Mouse (Mus musculus): ENCODE measurements around the gene Bad. TPM values are rescaled to one million over a fixed set of nuclear protein-coding genes. Genes with fewer than 3 reads are reported as not detected.

Gene Bad
- polyA plus RNA-seq, 1 experiment from 2014 or later = 77.0 TPM

GRCm38 (mm10) chr19:6949951-6950350 is 8.3 kb downstream of the Bad start:
- no peaks in the 10 kb centered on the region for H3K27me3 ChIP-seq (replicated peaks; ENCODE audit: control insufficient read depth, insufficient read depth, low read length)
- peaks cover 10% of the 10 kb centered on the region; the same call in 1 of the 2 replicates for H3K36me3 ChIP-seq (ENCODE audit: control insufficient read depth, insufficient read depth, low read length)
- DNase-seq (ENCODE audit: low spot score) = no peak
- H3K27ac ChIP-seq (ENCODE audit: low read depth, low read length) = 0 out of 2 replicates have a peak overlapping the region, but pooled peaks have one; percentile 94
- H3K4me1 ChIP-seq (ENCODE audit: control insufficient read depth, insufficient read depth, low read length) = peaks cover 12% of the 10 kb centered on the region
- H3K9me3 ChIP-seq (replicated peaks; ENCODE audit: control insufficient read depth, low read length) = no peaks in the 10 kb centered on the region
- peak overlapping the region; percentile 80 for H3K9ac ChIP-seq (ENCODE audit: low read length)
- peak overlapping the region; percentile 94 for H3K4me2 ChIP-seq (ENCODE audit: low read length)
- no peak for ATAC-seq
- peak overlapping the region; percentile 58 for H3K4me3 ChIP-seq (ENCODE audit: low read depth, low read length)
- WGBS = 57% methylated on average over 5 of the region's 5 CpGs

GRCm38 (mm10) chr19:6950613-6951153 is 9.0 kb downstream of the Bad start:
- Histone ChIP-seq H3K4me2 (ENCODE audit: low read length) (peak overlapping the region; percentile 94), H3K27me3 (replicated peaks; ENCODE audit: control insufficient read depth, insufficient read depth, low read length) (no peaks in the 10 kb centered on the region), H3K27ac (ENCODE audit: low read depth, low read length) (peak overlapping the region; percentile 94), H3K4me3 (ENCODE audit: low read depth, low read length) (peak overlapping the region; percentile 58), H3K9me3 (replicated peaks; ENCODE audit: control insufficient read depth, low read length) (no peaks in the 10 kb centered on the region), H3K4me1 (ENCODE audit: control insufficient read depth, insufficient read depth, low read length) (peaks cover 12% of the 10 kb centered on the region), H3K9ac (ENCODE audit: low read length) (peak overlapping the region; percentile 80), H3K36me3 (ENCODE audit: control insufficient read depth, insufficient read depth, low read length) (peaks cover 15% of the 10 kb centered on the region; the same call in 1 of the 2 replicates)
- WGBS = under 1% methylated on average over 28 of the region's 28 CpGs
- DNase-seq (ENCODE audit: low spot score) (peak; percentile 85), ATAC-seq (peak; percentile 73)

GRCm38 (mm10) chr19:6951381-6951968 is 9.8 kb downstream of the Bad start:
- peak overlapping the region; percentile 58 for H3K4me3 ChIP-seq (ENCODE audit: low read depth, low read length)
- H3K27ac ChIP-seq (ENCODE audit: low read depth, low read length) = peak overlapping the region; percentile 94
- H3K4me2 ChIP-seq (ENCODE audit: low read length) = peak overlapping the region; percentile 94
- peak; percentile 81 for ATAC-seq
- no peaks in the 10 kb centered on the region for H3K9me3 ChIP-seq (replicated peaks; ENCODE audit: control insufficient read depth, low read length)
- H3K36me3 ChIP-seq (ENCODE audit: control insufficient read depth, insufficient read depth, low read length) = peaks cover 12% of the 10 kb centered on the region; the same call in 1 of the 2 replicates
- no peaks in the 10 kb centered on the region for H3K27me3 ChIP-seq (replicated peaks; ENCODE audit: control insufficient read depth, insufficient read depth, low read length)
- WGBS = under 1% methylated on average over 35 of the region's 35 CpGs
- H3K4me1 ChIP-seq (ENCODE audit: control insufficient read depth, insufficient read depth, low read length) = peaks cover 12% of the 10 kb centered on the region
- H3K9ac ChIP-seq (ENCODE audit: low read length) = peak overlapping the region; percentile 80
- peak; percentile 97 for DNase-seq (ENCODE audit: low spot score)

- H3K9me3 ChIP-seq (replicated peaks; ENCODE audit: control insufficient read depth, low read length) = no peaks in the 10 kb centered on the region
- WGBS = 4% methylated on average over 31 of the region's 31 CpGs
- DNase-seq (ENCODE audit: low spot score) (peak; percentile 74), ATAC-seq (peak; percentile 40)
- peak overlapping the region; percentile 80 for H3K9ac ChIP-seq (ENCODE audit: low read length)
- peaks cover 12% of the 10 kb centered on the region; the same call in 1 of the 2 replicates for H3K36me3 ChIP-seq (ENCODE audit: control insufficient read depth, insufficient read depth, low read length)
- H3K4me2 ChIP-seq (ENCODE audit: low read length) = peak overlapping the region; percentile 94
- H3K4me3 ChIP-seq (ENCODE audit: low read depth, low read length) = peak overlapping the region; percentile 58
- H3K27me3 ChIP-seq (replicated peaks; ENCODE audit: control insufficient read depth, insufficient read depth, low read length) = no peaks in the 10 kb centered on the region
- peak overlapping the region; percentile 94 for H3K27ac ChIP-seq (ENCODE audit: low read depth, low read length)
- peaks cover 12% of the 10 kb centered on the region for H3K4me1 ChIP-seq (ENCODE audit: control insufficient read depth, insufficient read depth, low read length)
Observed at GRCm38 (mm10) chr19:6951994-6952711, 10.5 kb downstream of the Bad start.

- no peak overlapping the region; the same call in 1 of the 2 replicates for H3K4me3 ChIP-seq (ENCODE audit: low read depth, low read length)
- no peaks in the 10 kb centered on the region for H3K9me3 ChIP-seq (replicated peaks; ENCODE audit: control insufficient read depth, low read length)
- H3K4me1 ChIP-seq (ENCODE audit: control insufficient read depth, insufficient read depth, low read length) = peaks cover 12% of the 10 kb centered on the region
- WGBS = 21% methylated on average over 3 of the region's 3 CpGs
- peak overlapping the region; percentile 94 for H3K4me2 ChIP-seq (ENCODE audit: low read length)
- no peak for DNase-seq (ENCODE audit: low spot score)
- H3K27ac ChIP-seq (ENCODE audit: low read depth, low read length) = no peak overlapping the region
- no peaks in the 10 kb centered on the region for H3K27me3 ChIP-seq (replicated peaks; ENCODE audit: control insufficient read depth, insufficient read depth, low read length)
- ATAC-seq = no peak
- peaks cover 12% of the 10 kb centered on the region; the same call in 1 of the 2 replicates for H3K36me3 ChIP-seq (ENCODE audit: control insufficient read depth, insufficient read depth, low read length)
- H3K9ac ChIP-seq (ENCODE audit: low read length) = peak overlapping the region; percentile 80; the same call in 1 of the 2 replicates
Observed at GRCm38 (mm10) chr19:6952712-6953037, 11.0 kb downstream of the Bad start.

GRCm38 (mm10) chr19:6954046-6954445 is 12.4 kb downstream of the Bad start:
- Histone ChIP-seq H3K4me3 (ENCODE audit: low read depth, low read length) (no peak overlapping the region), H3K27me3 (replicated peaks; ENCODE audit: control insufficient read depth, insufficient read depth, low read length) (no peaks in the 10 kb centered on the region), H3K9me3 (replicated peaks; ENCODE audit: control insufficient read depth, low read length) (no peaks in the 10 kb centered on the region), H3K36me3 (ENCODE audit: control insufficient read depth, insufficient read depth, low read length) (peaks cover 12% of the 10 kb centered on the region; the same call in 1 of the 2 replicates), H3K27ac (ENCODE audit: low read depth, low read length) (no peak overlapping the region), H3K4me1 (ENCODE audit: control insufficient read depth, insufficient read depth, low read length) (peaks cover 12% of the 10 kb centered on the region), H3K4me2 (ENCODE audit: low read length) (no peak overlapping the region), H3K9ac (ENCODE audit: low read length) (no peak overlapping the region)
- DNase-seq (ENCODE audit: low spot score) = no peak
- ATAC-seq = no peak
- whole genome bisulfite sequencing = 58% methylated on average over 9 of the region's 9 CpGs

- Histone ChIP-seq H3K4me1 (ENCODE audit: control insufficient read depth, insufficient read depth, low read length) (peaks cover 8% of the 10 kb centered on the region), H3K27ac (ENCODE audit: low read depth, low read length) (no peak overlapping the region), H3K36me3 (ENCODE audit: control insufficient read depth, insufficient read depth, low read length) (peaks cover 12% of the 10 kb centered on the region; the same call in 1 of the 2 replicates), H3K9me3 (replicated peaks; ENCODE audit: control insufficient read depth, low read length) (no peaks in the 10 kb centered on the region), H3K27me3 (replicated peaks; ENCODE audit: control insufficient read depth, insufficient read depth, low read length) (no peaks in the 10 kb centered on the region), H3K4me3 (ENCODE audit: low read depth, low read length) (no peak overlapping the region), H3K9ac (ENCODE audit: low read length) (no peak overlapping the region), H3K4me2 (ENCODE audit: low read length) (no peak overlapping the region)
- WGBS = 88% methylated on average over 7 of the region's 7 CpGs
- ATAC-seq (no peak), DNase-seq (ENCODE audit: low spot score) (no peak)
Observed at GRCm38 (mm10) chr19:6955424-6955823, 13.8 kb downstream of the Bad start.

GRCm38 (mm10) chr19:6956461-6956860 is 14.8 kb downstream of the Bad start:
- Histone ChIP-seq H3K4me2 (ENCODE audit: low read length) (no peak overlapping the region), H3K9ac (ENCODE audit: low read length) (no peak overlapping the region), H3K36me3 (ENCODE audit: control insufficient read depth, insufficient read depth, low read length) (peaks cover 12% of the 10 kb centered on the region; the same call in 1 of the 2 replicates), H3K9me3 (replicated peaks; ENCODE audit: control insufficient read depth, low read length) (no peaks in the 10 kb centered on the region), H3K4me1 (ENCODE audit: control insufficient read depth, insufficient read depth, low read length) (peaks cover 8% of the 10 kb centered on the region), H3K4me3 (ENCODE audit: low read depth, low read length) (no peak overlapping the region), H3K27me3 (replicated peaks; ENCODE audit: control insufficient read depth, insufficient read depth, low read length) (no peaks in the 10 kb centered on the region), H3K27ac (ENCODE audit: low read depth, low read length) (no peak overlapping the region)
- ATAC-seq (no peak), DNase-seq (ENCODE audit: low spot score) (no peak)
- WGBS = 87% methylated on average over 10 of the region's 10 CpGs
